Mouse (Mus musculus): ENCODE data around the gene Ildr1.
A peak's percentile ranks its signal among the peaks of the same experiment; 100 is the strongest.

Ildr1 gene

GRCm38 (mm10) chr16:36700484-36700883 lies 6.7 kb downstream of the Ildr1 start:
- no peak for DNase-seq (ENCODE audit: low read depth, low spot score)

- no peak for DNase-seq (ENCODE audit: low read depth, low spot score)
Measured at GRCm38 (mm10) chr16:36707702-36708423, 14.1 kb downstream of the Ildr1 start.

GRCm38 (mm10) chr16:36708751-36709150 lies 15.0 kb downstream of the Ildr1 start:
- DNase-seq (ENCODE audit: low read depth, low spot score), result no peak

- no peak for DNase-seq (ENCODE audit: low read depth, low spot score)
Measured at GRCm38 (mm10) chr16:36709405-36709804, 15.6 kb downstream of the Ildr1 start.

- DNase-seq (ENCODE audit: low read depth, low spot score), result no peak
Measured at GRCm38 (mm10) chr16:36710794-36711193, 17.0 kb downstream of the Ildr1 start.

- DNase-seq (ENCODE audit: low read depth, low spot score), result no peak
Measured at GRCm38 (mm10) chr16:36711760-36712159, 18.0 kb downstream of the Ildr1 start.

GRCm38 (mm10) chr16:36717481-36717880 lies 23.7 kb downstream of the Ildr1 start:
- no peak for DNase-seq (ENCODE audit: low read depth, low spot score)

- no peak for DNase-seq (ENCODE audit: low read depth, low spot score)
Measured at GRCm38 (mm10) chr16:36718637-36719036, 24.9 kb downstream of the Ildr1 start.

GRCm38 (mm10) chr16:36720194-36721055 lies 26.6 kb downstream of the Ildr1 start:
- no peak for DNase-seq (ENCODE audit: low read depth, low spot score)

GRCm38 (mm10) chr16:36722739-36723138 lies 29.0 kb downstream of the Ildr1 start:
- DNase-seq (ENCODE audit: low read depth, low spot score), result no peak

- no peak for DNase-seq (ENCODE audit: low read depth, low spot score)
Measured at GRCm38 (mm10) chr16:36723880-36724443, 30.2 kb downstream of the Ildr1 start.

- DNase-seq (ENCODE audit: low read depth, low spot score), result no peak
Measured at GRCm38 (mm10) chr16:36728959-36729358, 35.2 kb downstream of the Ildr1 start.

GRCm38 (mm10) chr16:36732572-36732971 lies 38.8 kb downstream of the Ildr1 start:
- DNase-seq (ENCODE audit: low read depth, low spot score), result no peak

- DNase-seq (ENCODE audit: low read depth, low spot score), result no peak
Measured at GRCm38 (mm10) chr16:36733827-36734226, 40.0 kb downstream of the Ildr1 start.

GRCm38 (mm10) chr16:36735421-36735820 lies 41.6 kb downstream of the Ildr1 start:
- no peak for DNase-seq (ENCODE audit: low read depth, low spot score)

GRCm38 (mm10) chr16:36739404-36739930 lies 45.7 kb downstream of the Ildr1 start:
- no peak for DNase-seq (ENCODE audit: low read depth, low spot score)

- no peak for DNase-seq (ENCODE audit: low read depth, low spot score)
Measured at GRCm38 (mm10) chr16:36743580-36743979, 49.8 kb downstream of the Ildr1 start.

GRCm38 (mm10) chr16:36747068-36747467 lies 53.3 kb downstream of the Ildr1 start:
- no peak for DNase-seq (ENCODE audit: low read depth, low spot score)

GRCm38 (mm10) chr16:36747767-36748166 lies 54.0 kb downstream of the Ildr1 start:
- DNase-seq (ENCODE audit: low read depth, low spot score), result no peak

- no peak for DNase-seq (ENCODE audit: low read depth, low spot score)
Measured at GRCm38 (mm10) chr16:36751979-36752378, 58.2 kb downstream of the Ildr1 start.

- no peak for DNase-seq (ENCODE audit: low read depth, low spot score)
Measured at GRCm38 (mm10) chr16:36770191-36770771, 76.5 kb downstream of the Ildr1 start.

- peak; percentile 8 for DNase-seq (ENCODE audit: low read depth, low spot score)
Measured at GRCm38 (mm10) chr16:36770830-36771229, 77.1 kb downstream of the Ildr1 start.

Data from retina, adult 2 months (tissue).